Mouse (Mus musculus) hindbrain, embryonic 12.5 days (tissue): ENCODE data around the gene Hmgcs1. TPM values are rescaled to one million over a fixed set of nuclear protein-coding genes. Genes with fewer than 3 reads are reported as not detected.

Source experiments
- polyA plus RNA-seq: library from polyadenylated mRNA; unstranded; fragments of >200 nt; fragmentation: Nextera tagmentation; extraction: Ambion mirVana; gene quantifications from 2 replicates; pipeline ENCODE4 v1.2.1, GENCODE M21; 2016

Gene Hmgcs1
- polyA plus RNA-seq, 1 experiment from 2014 or later, result 415 TPM

Other genes starting within 250 kb of the Hmgcs1 start
- gene 4833420G17Rik, start 227.6 kb upstream of the Hmgcs1 start, polyA plus RNA-seq, result 111 and 113 TPM in 2 replicates
- 2.8 and 3.4 TPM in 2 replicates for gene Tmem267, start 202.3 kb upstream of the Hmgcs1 start, polyA plus RNA-seq
- 1.7 and 2.3 TPM in 2 replicates for gene 3110070M22Rik, start 202.0 kb upstream of the Hmgcs1 start, polyA plus RNA-seq
- gene Ccl28, start 66.6 kb upstream of the Hmgcs1 start, polyA plus RNA-seq, result 0.19 and 0.25 TPM in 2 replicates
- 2.6 and 2.8 TPM in 2 replicates for gene Nim1k, start 65.5 kb downstream of the Hmgcs1 start, polyA plus RNA-seq
- gene Zfp131, start 100.5 kb downstream of the Hmgcs1 start, polyA plus RNA-seq, result 42.3 and 43.5 TPM in 2 replicates
- not detected in 2 replicates for gene AF067063, start 139.8 kb downstream of the Hmgcs1 start, polyA plus RNA-seq
- gene D13Ertd608e, start 145.6 kb downstream of the Hmgcs1 start, polyA plus RNA-seq, result not detected in 2 replicates
- not detected in 2 replicates for gene Tcstv1, start 204.4 kb downstream of the Hmgcs1 start, polyA plus RNA-seq
- not detected in 2 replicates for gene Gm21761, start 238.9 kb downstream of the Hmgcs1 start, polyA plus RNA-seq